Mouse (Mus musculus) CH12.LX (cell line): ENCODE results near the gene Rassf2. TPM values are rescaled to one million over a fixed set of nuclear protein-coding genes. Genes with fewer than 3 reads are reported as not detected.

Experiments used
- DNase-seq: peaks from one replicate; pipeline ENCODE4 v3.0.0-alpha.2; 2013; ENCODE audit errors: extremely low read depth
- H3K27ac ChIP-seq: 2 replicates; pipeline ENCODE4 v1.5.1; 2012; ENCODE audit warnings: low read depth, mild to moderate bottlenecking, control low read depth, moderate library complexity; ENCODE audit not compliant: insufficient read depth
- H3K27me3 ChIP-seq: replicated peaks from 2 replicates; pipeline ENCODE3; 2012; ENCODE audit warnings: inconsistent platforms
- H3K36me3 ChIP-seq, 2 experiments: replicated peaks in 1 of 2; 2 replicates each; pipeline versions ENCODE3 to v1.6.1; 2012; ENCODE audit warnings: inconsistent platforms in 1 of 2, low read length in 1 of 2, mild to moderate bottlenecking in 1 of 2, mixed read lengths in 1 of 2, moderate library complexity in 1 of 2; ENCODE audit not compliant: control insufficient read depth in 1 of 2, insufficient read depth in 1 of 2
- H3K4me1 ChIP-seq, 2 experiments: 2 replicates each; pipeline ENCODE4 v1.6.1; 2012; ENCODE audit warnings: inconsistent platforms in 1 of 2, moderate library complexity in 1 of 2; ENCODE audit not compliant: insufficient read depth in 2 of 2, control insufficient read depth in 1 of 2
- H3K4me2 ChIP-seq: 2 replicates; pipeline ENCODE4 v1.6.1; 2012; ENCODE audit warnings: low read depth, mild to moderate bottlenecking, control low read depth; ENCODE audit not compliant: poor library complexity, insufficient read depth, severe bottlenecking
- H3K4me3 ChIP-seq, 3 experiments: fragments of 150-350 bp in 1 of 3; sonication (generic) in 1 of 3; replicated peaks in 1 of 3; 2 replicates each; pipeline versions ENCODE3 to v1.5.1; 2011 to 2012; ENCODE audit warnings: low read depth in 2 of 3, low read length in 2 of 3, mild to moderate bottlenecking in 2 of 3, moderate library complexity in 2 of 3, control low read depth in 1 of 3, improper control_type of control experiment in 1 of 3, inconsistent platforms in 1 of 3, mixed read lengths in 1 of 3; ENCODE audit not compliant: poor library complexity in 1 of 3
- H3K79me2 ChIP-seq: replicated peaks from 2 replicates; pipeline ENCODE4 v1.6.1; 2012; ENCODE audit warnings: mild to moderate bottlenecking, moderate library complexity; ENCODE audit not compliant: control insufficient read depth, poor library complexity, insufficient read depth, severe bottlenecking; ENCODE audit errors: extremely low read depth
- H3K9ac ChIP-seq: 2 replicates; pipeline ENCODE4 v1.6.1; 2012; ENCODE audit warnings: low read depth, mild to moderate bottlenecking, control low read depth, moderate library complexity; ENCODE audit not compliant: insufficient read depth
- H3K9me3 ChIP-seq: replicated peaks from 2 replicates; pipeline ENCODE3; 2012; ENCODE audit warnings: low read length, inconsistent platforms, mixed read lengths
- CTCF ChIP-seq, 2 experiments: IDR thresholded peaks in 1 of 2; conservative IDR thresholded peaks in 1 of 2; 2 replicates each; pipeline ENCODE4 v1.5.1; 2011 to 2012; ENCODE audit warnings: low read depth in 2 of 2, low read length in 2 of 2, improper control_type of control experiment in 1 of 2, inconsistent platforms in 1 of 2, mild to moderate bottlenecking in 1 of 2, moderate library complexity in 1 of 2
- E2F4 ChIP-seq: IDR thresholded peaks from 2 replicates; pipeline ENCODE4 v1.6.1; 2011; ENCODE audit warnings: low read depth, low read length, improper control_type of control experiment; ENCODE audit not compliant: insufficient replicate concordance
- EP300 ChIP-seq: IDR thresholded peaks from 2 replicates; pipeline ENCODE4 v1.6.1; 2011; ENCODE audit warnings: low read length, improper control_type of control experiment
- ETS1 ChIP-seq: conservative IDR thresholded peaks from 2 replicates; pipeline ENCODE4 v1.6.1; 2012; ENCODE audit warnings: low read depth, mild to moderate bottlenecking, inconsistent platforms, low read length, improper control_type of control experiment, moderate library complexity
- GABPA ChIP-seq: IDR thresholded peaks from 2 replicates; pipeline ENCODE4 v1.6.1; 2012; ENCODE audit warnings: low read depth, low read length, improper control_type of control experiment, inconsistent platforms; ENCODE audit not compliant: insufficient replicate concordance
- HCFC1 ChIP-seq: IDR thresholded peaks from 2 replicates; pipeline ENCODE4 v1.6.1; 2012; ENCODE audit warnings: low read depth, mild to moderate bottlenecking, inconsistent platforms, low read length, improper control_type of control experiment
- IRF4 ChIP-seq: IDR thresholded peaks from 2 replicates; pipeline ENCODE4 v1.6.1; 2014; ENCODE audit warnings: low read depth, mild to moderate bottlenecking, inconsistent platforms, low read length, improper control_type of control experiment
- JUN ChIP-seq: IDR thresholded peaks from 2 replicates; pipeline ENCODE4 v1.6.1; 2011; ENCODE audit warnings: low read depth, mild to moderate bottlenecking, low read length, improper control_type of control experiment, moderate library complexity; ENCODE audit not compliant: insufficient read depth
- JUND ChIP-seq: conservative IDR thresholded peaks from 2 replicates; pipeline ENCODE4 v1.6.1; 2011; ENCODE audit warnings: low read depth, low read length, improper control_type of control experiment
- KAT2A ChIP-seq: IDR thresholded peaks from 2 replicates; pipeline ENCODE4 v1.6.1; 2012; ENCODE audit warnings: low read length, improper control_type of control experiment, inconsistent platforms; ENCODE audit not compliant: insufficient replicate concordance
- MAFK ChIP-seq: IDR thresholded peaks from 2 replicates; pipeline ENCODE4 v1.6.1; 2011; ENCODE audit warnings: low read length, improper control_type of control experiment; ENCODE audit not compliant: insufficient replicate concordance
- MAZ ChIP-seq: IDR thresholded peaks from 2 replicates; pipeline ENCODE4 v1.6.1; 2012; ENCODE audit warnings: low read depth, mild to moderate bottlenecking, inconsistent platforms, low read length, improper control_type of control experiment, moderate library complexity
- MEF2A ChIP-seq: IDR thresholded peaks from 2 replicates; pipeline ENCODE4 v1.6.1; 2014; ENCODE audit warnings: low read depth, mild to moderate bottlenecking, inconsistent platforms, low read length, improper control_type of control experiment, borderline replicate concordance
- MYC ChIP-seq: IDR thresholded peaks from 2 replicates; pipeline ENCODE4 v1.6.1; 2011; ENCODE audit warnings: low read depth, mild to moderate bottlenecking, improper control_type of control experiment, low read length
- NRF1 ChIP-seq: IDR thresholded peaks from 2 replicates; pipeline ENCODE4 v1.6.1; 2014; ENCODE audit warnings: low read depth, mild to moderate bottlenecking, inconsistent platforms, low read length, improper control_type of control experiment, moderate library complexity
- PAX5 ChIP-seq: IDR thresholded peaks from 2 replicates; pipeline ENCODE4 v1.6.1; 2012; ENCODE audit warnings: low read length, inconsistent platforms, mixed read lengths
- SIN3A ChIP-seq: IDR thresholded peaks from 2 replicates; pipeline ENCODE4 v1.6.1; 2012; ENCODE audit warnings: low read length, improper control_type of control experiment, inconsistent platforms
- SMC3 ChIP-seq: IDR thresholded peaks from 2 replicates; pipeline ENCODE4 v1.6.1; 2011; ENCODE audit warnings: low read depth, low read length, improper control_type of control experiment
- TBP ChIP-seq: conservative IDR thresholded peaks from 2 replicates; pipeline ENCODE4 v1.6.1; 2011; ENCODE audit warnings: low read depth, low read length, improper control_type of control experiment
- USF1 ChIP-seq: IDR thresholded peaks from 2 replicates; pipeline ENCODE4 v1.6.1; 2014; ENCODE audit warnings: low read depth, mild to moderate bottlenecking, inconsistent platforms, low read length, improper control_type of control experiment
- ZKSCAN1 ChIP-seq: IDR thresholded peaks from 2 replicates; pipeline ENCODE4 v1.6.1; 2012; ENCODE audit warnings: low read depth, inconsistent platforms, low read length, improper control_type of control experiment, borderline replicate concordance
- ZMIZ1 ChIP-seq: IDR thresholded peaks from 2 replicates; pipeline ENCODE4 v1.6.1; 2012; ENCODE audit warnings: low read depth, mild to moderate bottlenecking, inconsistent platforms, low read length, improper control_type of control experiment
- ZNF384 ChIP-seq: IDR thresholded peaks from 2 replicates; pipeline ENCODE4 v1.6.1; 2012; ENCODE audit warnings: low read depth, low read length, improper control_type of control experiment, inconsistent platforms
- dilution Hi-C: fragments of 300-500 bp; cut with MboI; formaldehyde crosslinking; loops from 2 replicates; pipeline ENCODE4 v1.14.3; 2020; ENCODE audit warnings: low sequenced_read_pairs; ENCODE audit not compliant: extremely low pct_unique_long_range_greater_than_20kb, extremely low pct_ligation_motif_present
- in situ Hi-C: fragments of 300-500 bp; cut with MboI; formaldehyde crosslinking; loops from 3 replicates; pipeline ENCODE4 v1.14.3; 2019; ENCODE audit warnings: low sequenced_read_pairs, low pct_ligation_motif_present, low pct_unique_long_range_greater_than_20kb, mixed read lengths
- polyA plus RNA-seq: library from polyadenylated mRNA; unstranded; fragments of >175 nt; gene quantifications from 2 replicates; pipeline ENCODE4 v1.2.1, GENCODE M21; 2012; ENCODE audit warnings: low read depth; ENCODE audit not compliant: insufficient read length
- total RNA-seq, 2 experiments: library from RNA; depleted of rRNA; stranded (reverse); fragments of 300-350 nt in 1 of 2; fragments of >200 nt in 1 of 2; gene quantifications; 2 replicates each; pipeline ENCODE4 v1.2.3; 2012 to 2014

Rassf2 gene
- total and polyA plus RNA-seq, 3 experiments = 33.8 to 61.5 (median 45.3) TPM

DNA sequence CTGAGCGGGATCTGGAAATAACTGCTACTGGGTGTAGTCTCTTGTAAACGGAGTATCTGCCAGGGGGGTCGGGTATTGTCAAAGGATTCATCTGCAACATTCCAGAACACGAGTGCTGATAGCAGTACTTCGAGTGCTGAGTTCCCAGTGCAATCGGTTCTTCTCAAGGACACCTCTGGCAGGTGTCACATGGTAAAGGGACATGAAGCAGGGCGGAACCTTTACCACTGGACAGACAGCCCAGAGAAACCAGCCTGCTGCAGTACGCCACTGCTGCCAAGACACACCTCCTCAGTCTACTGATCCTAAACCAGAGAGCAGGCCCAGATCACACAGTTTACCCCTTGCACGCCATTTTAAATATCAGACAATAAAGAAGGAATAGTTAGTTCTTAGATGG is 75.2 kb downstream of the Rassf2 start:
- in situ Hi-C loops = loop anchor here (25.0 kb wide), 1 partner anchor 532 kb away; no protein-coding TSS in a partner anchor
- Histone ChIP-seq H3K27me3 (no peaks in the 10 kb centered on the region), H3K4me3 (no peak overlapping the region)

DNA sequence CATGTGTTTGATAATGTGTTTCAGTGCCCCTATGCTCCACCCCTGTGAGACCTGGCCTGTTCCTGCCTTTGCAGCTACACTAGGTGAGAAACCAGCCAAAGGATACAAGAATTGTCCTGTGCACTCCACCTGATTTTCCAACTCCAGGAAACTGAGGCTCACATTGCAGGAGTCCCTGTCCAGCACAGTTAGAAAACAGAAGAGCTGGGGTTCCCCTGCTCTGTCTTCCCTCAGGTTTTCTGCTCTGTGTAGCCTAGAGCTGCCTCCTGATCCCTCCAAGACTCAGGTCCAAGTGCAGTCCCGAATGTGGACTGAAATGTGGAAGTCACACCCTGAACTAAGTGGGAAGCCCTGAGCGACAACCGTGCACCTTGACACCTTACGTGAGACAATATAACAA is 76.3 kb downstream of the Rassf2 start:
- Histone ChIP-seq H3K9me3 (no peaks in the 10 kb centered on the region), H3K27me3 (no peaks in the 10 kb centered on the region), H3K4me2 (no peak overlapping the region), H3K27ac (no peak overlapping the region), H3K9ac (no peak overlapping the region), H3K36me3 (peaks cover 0 to 31% of the 10 kb centered on the region in 2 experiments), H3K4me3 (no peak overlapping the region), H3K79me2 (no peaks in the 10 kb centered on the region), H3K4me1 (peaks cover 8 to 28% of the 10 kb centered on the region in 2 experiments)
- dilution Hi-C loops = no loop called here
- in situ Hi-C loops = loop anchor here (25.0 kb wide), 1 partner anchor 534 kb away; no protein-coding TSS in a partner anchor
- DNase-seq = no peak
- no peak for TF ChIP-seq MAZ
- TF ChIP-seq CTCF (conservative IDR thresholded peaks at IDR 0.05 in 1 of 2, IDR thresholded peaks at IDR 0.05 in 1 of 2; ENCODE audit: low read depth in 2 of 2, low read length in 2 of 2) = no peak
- TF ChIP-seq MEF2A = no peak
- TF ChIP-seq ETS1 = no peak
- no peak for TF ChIP-seq IRF4
- no peak for TF ChIP-seq PAX5
- no peak for TF ChIP-seq ZNF384
- no peak for TF ChIP-seq ZKSCAN1
- TF ChIP-seq MYC = no peak
- no peak for TF ChIP-seq ZMIZ1
- TF ChIP-seq GABPA = no peak
- no peak for TF ChIP-seq JUND
- TF ChIP-seq MAFK = no peak

More for the DNA sequence above, 75.2 kb downstream of the Rassf2 start:
- no peak overlapping the region for H3K27ac ChIP-seq
- no peak overlapping the region for H3K9ac ChIP-seq
- no peak for TF ChIP-seq SIN3A
- TF ChIP-seq TBP = no peak
- no peak for TF ChIP-seq E2F4
- TF ChIP-seq EP300 = no peak
- no peak for TF ChIP-seq KAT2A
- TF ChIP-seq MEF2A = no peak
- TF ChIP-seq USF1 = no peak
- no peak for TF ChIP-seq MYC
- TF ChIP-seq SMC3 = no peak
- no peak for TF ChIP-seq HCFC1
- no peak for TF ChIP-seq ZNF384
- no peak for TF ChIP-seq JUN
- TF ChIP-seq NRF1 = no peak
- H3K36me3 ChIP-seq = peaks cover 0 to 31% of the 10 kb centered on the region in 2 experiments
- H3K9me3 ChIP-seq = no peaks in the 10 kb centered on the region
- H3K4me2 ChIP-seq = peak overlapping the region; percentile 63; the same call in 1 of the 2 replicates
- no peaks in the 10 kb centered on the region for H3K79me2 ChIP-seq
- peaks cover 8 to 19% of the 10 kb centered on the region in 2 experiments for H3K4me1 ChIP-seq
- dilution Hi-C loops = no loop called here
- DNase-seq = no peak
